Mouse (Mus musculus): Measurements from ENCODE around the gene Gm12216. TPM values are rescaled to one million over a fixed set of nuclear protein-coding genes. Genes with fewer than 3 reads are reported as not detected.

The Gm12216 gene
- total RNA-seq, 2 experiments from 2014 or later, result 3.0 to 5.9 TPM

DNA sequence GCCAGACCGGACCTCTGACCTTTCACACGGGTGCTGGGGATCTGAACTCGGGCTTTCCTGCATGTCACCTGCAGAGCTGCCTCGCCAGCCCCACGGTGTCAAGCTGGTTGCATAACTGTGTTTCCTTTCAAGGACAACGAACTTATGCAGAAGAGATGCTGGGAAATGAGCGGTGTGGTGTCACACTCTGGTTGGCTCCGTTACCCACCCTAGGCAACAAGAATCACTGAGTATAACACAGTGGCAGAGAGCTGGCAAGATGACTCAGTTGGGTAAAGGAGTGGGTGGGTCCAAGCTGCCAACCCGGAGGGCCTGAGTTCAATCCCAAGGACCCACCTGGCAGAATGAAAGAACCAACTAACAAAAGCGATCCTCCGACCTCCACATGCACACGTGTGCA is 17.5 kb downstream of the Gm12216 start:
- TF ChIP-seq CTCF (IDR thresholded peaks at IDR 0.05), result no peak
- peak overlapping the region; percentile 86 for H3K27ac ChIP-seq
- peak in 1 of 2 experiments; percentile 28 for DNase-seq (ENCODE audit: extremely low spot score in 1 of 2, low spot score in 2 of 2)
- intact Hi-C loops (cut with DNase I), result loop anchor here (10.0 kb wide), 1 partner anchor 377 kb away; no protein-coding TSS in a partner anchor
- no peak overlapping the region for H3K4me3 ChIP-seq

DNA sequence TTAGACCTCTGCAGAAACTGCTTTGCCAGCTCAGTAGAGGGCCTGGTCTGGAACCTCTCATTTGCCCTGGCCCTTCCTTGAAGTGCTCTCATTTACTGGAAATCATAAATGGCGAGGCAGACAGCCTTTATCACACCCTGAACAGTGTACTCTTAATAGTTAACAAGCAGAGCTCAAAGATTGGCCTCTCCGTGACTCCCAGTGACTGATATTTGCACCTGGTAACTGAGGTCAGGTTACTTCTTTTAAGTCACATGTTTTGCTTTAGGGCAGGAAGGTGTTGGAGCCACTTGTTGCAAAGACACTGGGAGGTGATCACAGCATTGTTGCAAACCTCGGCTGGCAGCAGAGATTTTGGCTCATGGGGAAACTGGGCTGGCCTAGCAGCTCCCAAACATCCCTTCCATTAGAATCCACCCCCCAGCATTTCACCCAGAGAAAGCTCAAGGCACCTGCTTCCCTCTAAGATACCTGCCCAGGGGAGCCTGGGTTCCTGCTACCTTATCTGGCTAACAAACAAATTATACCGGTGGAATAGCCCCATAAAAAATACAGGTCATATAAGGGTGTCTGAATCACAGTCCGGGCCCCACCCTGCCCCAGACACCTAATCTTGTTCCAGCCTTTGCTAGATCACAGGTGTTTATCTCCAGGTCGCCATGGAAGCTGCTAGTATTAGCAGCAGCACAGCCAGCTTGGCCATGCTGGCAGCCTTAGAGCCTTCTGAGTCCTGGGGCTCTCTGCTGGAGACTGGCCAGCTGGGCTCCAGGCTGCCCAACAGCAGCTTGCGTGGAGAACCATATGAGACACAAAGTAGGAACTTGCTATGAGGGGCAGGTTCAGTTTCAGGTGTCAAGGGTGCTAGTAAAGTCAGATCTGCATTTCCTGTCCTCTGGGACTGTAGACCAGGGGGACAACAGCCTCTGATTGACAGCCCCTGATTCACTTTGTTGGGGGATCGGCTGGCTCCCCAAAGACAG is 19.1 kb downstream of the Gm12216 start:
- DNase-seq (ENCODE audit: extremely low spot score in 1 of 2, low spot score in 2 of 2), result no peak
- TF ChIP-seq CTCF (IDR thresholded peaks at IDR 0.05), result no peak
- intact Hi-C loops (cut with DNase I), result loop anchor here (10.0 kb wide), 1 partner anchor 375 kb away; no protein-coding TSS in a partner anchor
- H3K27ac ChIP-seq, result no peak overlapping the region
- H3K4me3 ChIP-seq, result no peak overlapping the region

DNA sequence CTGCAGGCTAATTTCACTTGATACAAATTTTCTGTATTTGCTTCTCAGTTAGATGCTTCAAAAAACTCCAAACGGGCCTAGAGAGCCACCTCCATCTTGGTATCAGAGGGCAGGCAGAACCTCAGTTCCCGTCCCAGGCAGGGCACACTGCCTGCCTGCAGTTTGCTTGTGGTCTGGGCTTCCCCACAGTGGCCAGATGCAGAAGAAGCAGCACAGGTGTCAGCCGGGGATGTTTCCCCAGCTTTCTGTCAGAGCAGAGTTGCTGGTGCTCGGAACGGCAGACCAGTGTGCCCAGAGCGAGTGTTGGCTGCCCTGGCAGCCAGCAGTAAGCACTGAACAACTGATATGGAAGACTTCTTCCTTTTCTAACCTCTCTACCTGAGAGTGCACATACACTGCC is 19.9 kb downstream of the Gm12216 start:
- no peak for TF ChIP-seq CTCF (IDR thresholded peaks at IDR 0.05)
- DNase-seq (ENCODE audit: extremely low spot score in 1 of 2, low spot score in 2 of 2), result no peak
- intact Hi-C loops (cut with DNase I), result no loop called here
- Histone ChIP-seq H3K4me3 (no peak overlapping the region), H3K27ac (no peak overlapping the region)

DNA sequence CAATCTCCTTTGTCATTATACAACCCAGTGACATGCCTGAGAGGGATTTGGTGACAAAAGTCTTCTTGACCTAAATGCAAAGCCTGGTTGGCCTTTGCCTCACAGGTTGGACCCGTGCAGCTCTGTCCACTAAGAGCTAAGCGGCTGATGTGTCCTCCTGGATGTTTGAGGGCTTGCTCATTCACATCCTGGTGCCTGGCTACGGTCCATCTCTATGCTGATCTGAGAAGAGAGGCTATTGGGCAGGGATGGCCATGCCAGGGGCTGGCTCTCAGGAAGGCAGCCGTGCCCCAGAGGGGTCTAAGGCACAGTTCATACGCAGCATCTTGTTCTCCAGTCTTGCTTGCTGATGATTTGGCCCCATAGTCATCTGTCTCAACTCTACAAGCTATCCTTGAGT is 21.3 kb downstream of the Gm12216 start:
- intact Hi-C loops (cut with DNase I), result no loop called here
- DNase-seq (ENCODE audit: extremely low spot score in 1 of 2, low spot score in 2 of 2), result no peak
- Histone ChIP-seq H3K4me3 (no peak overlapping the region), H3K27ac (no peak overlapping the region)
- TF ChIP-seq CTCF (IDR thresholded peaks at IDR 0.05), result no peak

DNA sequence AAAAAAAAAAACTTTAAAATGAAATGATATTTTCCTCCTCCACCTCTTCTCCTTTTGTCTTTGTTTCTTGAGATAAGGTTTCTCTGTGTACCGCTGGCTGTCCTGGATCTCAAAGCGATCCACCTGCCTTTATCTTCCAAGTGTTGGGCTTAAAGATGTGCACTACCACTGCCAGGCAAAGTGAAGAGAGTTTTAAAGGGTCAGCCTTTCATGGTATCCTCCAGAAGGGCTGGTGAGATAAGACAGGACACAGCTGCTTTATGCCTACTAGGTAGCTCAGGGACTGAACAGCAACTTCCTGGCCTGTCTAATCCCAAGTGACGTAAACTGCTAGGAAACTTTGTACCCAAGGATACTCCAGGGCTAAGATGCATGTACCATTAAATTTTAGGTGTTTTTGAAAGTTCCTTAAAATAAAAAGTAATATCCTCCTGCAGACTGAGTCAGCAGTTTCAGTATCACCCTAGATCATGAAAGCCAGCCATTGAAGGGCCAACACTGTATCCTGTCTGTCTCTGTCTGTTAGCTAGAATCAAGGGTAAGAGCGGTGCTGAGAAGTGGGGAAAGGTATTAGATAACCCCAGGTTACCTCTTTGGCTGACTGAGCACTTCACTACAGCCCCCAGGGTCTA is 23.6 kb downstream of the Gm12216 start:
- DNase-seq (ENCODE audit: extremely low spot score in 1 of 2, low spot score in 2 of 2), result no peak
- Histone ChIP-seq H3K27ac (no peak overlapping the region), H3K4me3 (no peak overlapping the region)
- TF ChIP-seq CTCF (IDR thresholded peaks at IDR 0.05), result no peak
- intact Hi-C loops (cut with DNase I), result no loop called here

DNA sequence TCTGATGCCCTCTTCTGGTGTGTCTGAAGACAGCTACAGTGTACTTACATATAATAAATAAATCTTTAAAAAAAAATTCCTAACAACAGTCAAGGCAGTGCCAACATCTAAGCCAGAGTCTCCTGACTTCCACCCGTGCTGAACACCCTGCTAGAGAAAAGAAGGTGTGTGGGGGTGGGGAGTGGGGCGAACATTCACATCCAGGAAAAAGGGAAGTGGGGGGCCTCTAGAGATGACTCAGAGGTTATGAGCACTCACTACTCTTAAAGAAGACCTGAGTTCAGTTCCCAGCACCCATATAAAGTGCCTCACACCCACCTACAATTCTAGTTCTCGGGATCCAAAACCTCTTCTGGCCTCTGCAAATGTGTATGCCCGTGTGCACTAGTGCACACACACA is 33.6 kb downstream of the Gm12216 start:
- H3K4me3 ChIP-seq, result no peak overlapping the region
- no peak for TF ChIP-seq CTCF (IDR thresholded peaks at IDR 0.05)
- intact Hi-C loops (cut with DNase I), result no loop called here
- no peak overlapping the region for H3K27ac ChIP-seq
- DNase-seq (ENCODE audit: extremely low spot score in 1 of 2, low spot score in 2 of 2), result no peak

- Histone ChIP-seq H3K27ac (no peak overlapping the region), H3K4me3 (no peak overlapping the region)
- intact Hi-C loops (cut with DNase I), result no loop called here
- TF ChIP-seq CTCF (IDR thresholded peaks at IDR 0.05), result no peak
- no peak for DNase-seq (ENCODE audit: extremely low spot score in 1 of 2, low spot score in 2 of 2)
These were observed 37.1 kb downstream of the Gm12216 start for GRCm38 (mm10) chr11:53821945-53822338.

DNA sequence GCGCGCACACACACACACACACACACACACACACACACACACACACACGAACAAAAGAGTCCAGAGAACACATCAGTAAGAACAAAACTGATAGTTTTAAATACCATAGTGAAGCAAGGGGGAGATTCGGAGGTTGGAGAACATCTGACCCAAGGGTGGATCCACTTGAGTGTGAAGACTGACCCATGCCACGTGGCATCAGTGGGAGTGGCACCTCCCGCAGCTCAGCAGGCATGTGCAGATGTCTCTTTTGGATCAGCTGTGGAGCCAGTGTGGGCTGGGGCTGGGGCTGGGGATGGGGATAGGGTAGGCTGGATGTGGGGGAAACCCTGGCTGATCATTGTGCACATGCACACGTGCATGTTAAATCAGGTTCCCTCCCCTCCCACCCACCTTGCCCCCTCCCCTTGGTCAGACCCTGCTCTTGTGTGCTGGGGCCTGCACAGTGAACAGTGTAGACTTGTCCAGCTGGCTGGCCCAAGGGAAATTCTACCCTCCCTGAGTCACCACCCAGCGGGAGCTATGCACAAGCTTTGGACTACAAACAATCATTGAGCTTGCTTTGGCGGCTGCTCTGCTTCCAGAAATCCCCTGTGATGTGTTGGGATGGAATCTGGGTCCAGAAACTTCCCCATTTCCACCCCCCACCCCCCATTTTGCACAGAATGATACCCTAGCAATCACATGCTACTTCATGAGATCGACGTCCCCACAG is 37.7 kb downstream of the Gm12216 start:
- intact Hi-C loops (cut with DNase I), result no loop called here
- TF ChIP-seq CTCF (IDR thresholded peaks at IDR 0.05), result no peak
- Histone ChIP-seq H3K27ac (no peak overlapping the region), H3K4me3 (no peak overlapping the region)
- DNase-seq (ENCODE audit: extremely low spot score in 1 of 2, low spot score in 2 of 2), result no peak

GRCm38 (mm10) chr11:53820516-53821170 is 38.4 kb downstream of the Gm12216 start:
- Histone ChIP-seq H3K27ac (no peak overlapping the region), H3K4me3 (no peak overlapping the region)
- intact Hi-C loops (cut with DNase I), result no loop called here
- DNase-seq (ENCODE audit: extremely low spot score in 1 of 2, low spot score in 2 of 2), result no peak
- TF ChIP-seq CTCF (IDR thresholded peaks at IDR 0.05), result no peak

- DNase-seq (ENCODE audit: extremely low spot score in 1 of 2, low spot score in 2 of 2), result no peak
- intact Hi-C loops (cut with DNase I), result no loop called here
- Histone ChIP-seq H3K4me3 (no peak overlapping the region), H3K27ac (no peak overlapping the region)
- no peak for TF ChIP-seq CTCF (IDR thresholded peaks at IDR 0.05)
These were observed 39.5 kb downstream of the Gm12216 start for GRCm38 (mm10) chr11:53819511-53819910.

GRCm38 (mm10) chr11:53818794-53819193 is 40.3 kb downstream of the Gm12216 start:
- no peak for TF ChIP-seq CTCF (IDR thresholded peaks at IDR 0.05)
- DNase-seq (ENCODE audit: extremely low spot score in 1 of 2, low spot score in 2 of 2), result no peak
- intact Hi-C loops (cut with DNase I), result no loop called here
- H3K4me3 ChIP-seq, result no peak overlapping the region
- H3K27ac ChIP-seq, result no peak overlapping the region
